Mouse (Mus musculus) embryonic stem cell, embryonic (primary cell): Measurements from ENCODE around the gene Irf2bpl.

ENCODE experiments used
- CTCF ChIA-PET, 4 experiments: fragments of 300-600 bp in 2 of 4; fragments of 350-600 bp in 2 of 4; sonication (Branson Sonifier 250); formaldehyde crosslinking; loops; one replicate each; lab custom pipeline; 2022; ENCODE audit warnings: inconsistent platforms in 2 of 4; lab: Charles Lee
- POLR2A ChIA-PET, 4 experiments: fragments of 300-600 bp in 2 of 4; fragments of 350-600 bp in 2 of 4; sonication (Branson Sonifier 250); formaldehyde crosslinking; loops; one replicate each; lab custom pipeline; 2022; ENCODE audit warnings: antibody characterized with exemption in 4 of 4, inconsistent platforms in 1 of 4; lab: Charles Lee

Gene Irf2bpl

DNA sequence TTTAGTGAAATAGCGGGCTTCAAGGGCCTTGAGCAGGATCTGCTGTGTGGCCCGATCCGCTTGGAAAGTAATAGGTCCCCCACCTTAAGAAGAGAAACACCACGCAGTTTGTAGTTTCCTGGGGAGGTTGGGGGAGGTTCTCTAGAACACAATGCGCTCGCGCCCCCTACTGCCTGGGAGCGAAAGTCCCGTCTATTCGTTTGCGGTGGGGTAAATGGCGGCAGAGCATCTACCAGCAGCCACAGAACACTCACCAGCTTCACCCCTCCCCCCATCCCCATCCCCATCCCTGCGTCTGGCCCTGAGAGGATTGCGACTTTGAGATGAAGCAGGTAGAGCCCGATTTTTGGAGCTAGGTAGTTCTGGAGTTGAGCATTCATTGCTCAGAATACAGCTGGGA is 21.8 kb upstream of the Irf2bpl start:
- ChIA-PET POLR2A (interaction anchor here (0.7 to 29.2 kb wide), 39 partner anchors 9 to 133 kb away, joined by 3 to 529 read pairs (median 7); partner anchors contain the start of genes Irf2bpl (in 2 of the 4) and Cipc (in 1 of the 4)), CTCF (interaction anchor here (0.6 to 4.3 kb wide), 38 partner anchors 10 to 138 kb away, joined by 3 to 31 read pairs (median 5); partner anchors contain the start of gene Irf2bpl (in 1 of the 4))

GRCm38 (mm10) chr12:86905876-86906275 is 21.3 kb upstream of the Irf2bpl start:
- POLR2A ChIA-PET = interaction anchor here (0.5 to 29.2 kb wide), 40 partner anchors 9 to 138 kb away, joined by 3 to 529 read pairs (median 6); partner anchors contain the start of genes Irf2bpl (in 2 of the 4) and Cipc (in 1 of the 4)
- CTCF ChIA-PET = interaction anchor here (0.6 to 4.3 kb wide), 44 partner anchors 8 to 138 kb away, joined by 3 to 31 read pairs (median 4); partner anchors contain the start of gene Irf2bpl (in 1 of the 4)

DNA sequence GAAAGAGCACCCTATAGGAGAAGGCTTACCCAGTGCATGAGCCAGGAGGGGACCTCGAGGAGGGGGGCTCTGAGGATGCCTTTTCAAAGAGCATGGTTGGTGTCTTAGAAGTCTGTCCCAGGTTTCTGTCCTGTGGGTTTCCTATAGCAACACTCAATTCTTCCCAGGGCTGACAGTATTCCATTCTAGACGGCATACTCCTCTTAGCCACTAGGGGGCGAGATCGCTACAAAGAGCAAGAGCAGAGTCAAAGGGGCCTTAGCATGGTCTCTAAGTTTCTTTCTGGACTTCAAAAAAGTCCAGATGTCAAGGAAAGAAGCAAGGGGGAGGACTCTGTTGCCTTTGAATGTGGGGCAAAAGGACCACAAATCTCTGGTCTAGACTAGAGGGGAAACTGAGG is 20.6 kb upstream of the Irf2bpl start:
- POLR2A ChIA-PET = interaction anchor here (0.6 to 29.2 kb wide), 36 partner anchors 8 to 137 kb away, joined by 3 to 529 read pairs (median 7); partner anchors contain the start of gene Irf2bpl (in 3 of the 4)
- CTCF ChIA-PET = interaction anchor here (0.6 to 4.3 kb wide), 40 partner anchors 8 to 186 kb away, joined by 3 to 31 read pairs (median 4); partner anchors contain the start of gene Irf2bpl (in 1 of the 4)

DNA sequence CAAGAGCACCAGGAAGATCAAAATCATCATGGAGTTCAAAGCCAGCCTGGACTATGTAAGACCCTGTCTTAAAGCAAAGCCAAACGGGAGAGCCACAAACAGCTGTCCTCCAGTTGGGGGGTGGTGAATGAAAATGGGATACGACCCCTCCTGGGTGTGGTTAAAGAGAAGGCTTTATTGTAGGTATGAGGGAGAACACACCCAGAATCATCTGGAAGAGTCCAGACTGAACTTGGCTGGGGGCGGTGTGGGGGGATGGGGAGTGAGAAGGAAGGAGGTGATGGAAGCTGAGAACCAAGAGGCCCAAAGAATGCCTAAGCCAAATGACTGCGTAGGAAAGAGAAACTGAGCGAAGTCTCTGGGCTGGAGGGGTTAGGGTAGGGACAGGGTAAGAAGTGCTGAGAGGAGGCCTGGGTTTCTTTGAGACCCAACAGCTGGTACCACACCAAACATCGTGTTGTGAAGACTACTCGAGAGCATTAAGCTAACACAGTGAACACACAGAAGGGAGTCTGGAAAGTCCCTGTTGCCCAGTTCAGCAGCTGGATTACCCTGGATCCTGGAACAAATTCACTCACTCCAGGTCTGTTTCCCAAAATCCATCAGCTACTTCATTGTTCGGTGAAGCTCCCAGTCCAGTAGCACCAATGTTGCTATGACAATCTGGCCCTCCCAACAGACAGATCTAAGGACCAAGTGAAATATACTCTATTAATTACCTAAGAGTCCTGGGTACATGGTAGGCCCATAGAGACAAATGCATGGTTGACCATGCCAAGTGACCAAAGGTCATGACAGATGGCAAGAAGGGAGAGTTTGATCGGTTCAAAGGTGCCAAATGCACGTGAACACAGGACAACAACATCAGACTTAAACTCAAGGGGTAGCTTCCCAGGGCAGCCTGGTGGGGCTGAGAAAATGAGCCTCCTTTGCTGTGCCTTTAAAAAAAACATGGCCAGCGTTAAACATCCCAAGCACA is 19.5 kb upstream of the Irf2bpl start:
- CTCF ChIA-PET = interaction anchor here (0.5 to 4.3 kb wide), 33 partner anchors 8 to 189 kb away, joined by 3 to 31 read pairs (median 4); no protein-coding TSS in a partner anchor
- POLR2A ChIA-PET = interaction anchor here (0.6 to 29.2 kb wide), 46 partner anchors 8 to 173 kb away, joined by 3 to 529 read pairs (median 5); partner anchors contain the start of genes Irf2bpl (in 3 of the 4) and Cipc (in 1 of the 4)

DNA sequence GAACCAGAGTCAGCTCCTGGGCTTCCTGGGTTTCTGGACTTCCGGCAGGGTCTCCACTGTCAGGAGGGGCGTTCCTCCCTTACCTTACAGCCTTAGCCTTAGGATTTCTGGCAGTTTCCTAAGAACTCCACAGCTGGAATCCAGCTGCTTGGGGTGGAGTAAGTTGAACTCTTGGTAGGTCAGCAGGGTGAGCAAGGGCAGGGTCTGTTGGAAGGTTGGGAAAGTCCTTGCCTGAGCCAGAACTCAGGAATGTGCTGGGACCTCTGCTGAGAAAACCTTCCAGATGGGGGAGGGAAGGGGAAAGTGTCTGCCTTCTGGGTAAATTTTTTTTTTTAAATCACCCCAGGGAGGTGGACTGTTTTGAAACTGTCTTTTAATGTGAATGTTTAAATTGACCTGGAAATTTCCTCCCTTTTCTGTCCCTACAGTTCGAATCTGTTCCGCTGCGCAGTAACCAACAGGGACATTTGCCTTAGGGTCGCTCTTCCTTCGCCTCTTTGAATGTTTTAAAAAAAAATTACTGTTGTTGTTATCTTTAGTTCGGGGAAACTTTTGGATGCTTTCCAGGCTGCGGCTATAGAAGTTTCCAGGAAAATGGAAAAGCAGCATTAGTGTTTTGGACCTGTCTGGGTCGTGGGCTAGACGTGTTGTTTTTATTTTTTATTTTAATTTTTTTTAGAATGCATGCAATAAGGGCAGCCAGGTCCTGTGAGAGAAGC is 15.0 kb upstream of the Irf2bpl start:
- ChIA-PET CTCF (interaction anchor here in 3 of 4 experiments (0.9 to 2.1 kb wide), 6 partner anchors 11 to 103 kb away, joined by 3 to 11 read pairs (median 4); no protein-coding TSS in a partner anchor), POLR2A (interaction anchor here (0.6 to 29.2 kb wide), 39 partner anchors 5 to 429 kb away, joined by 3 to 529 read pairs (median 4); partner anchors contain the start of genes Irf2bpl (in 3 of the 4) and Cipc (in 1 of the 4))

- POLR2A ChIA-PET = interaction anchor here in 3 of 4 experiments (0.5 to 29.2 kb wide), 37 partner anchors 6 to 427 kb away, joined by 3 to 529 read pairs (median 5); partner anchors contain the start of genes Irf2bpl (in 2 of the 3) and Cipc (in 1 of the 3)
- CTCF ChIA-PET = interaction anchor here in 3 of 4 experiments (0.5 to 1.4 kb wide), 9 partner anchors 10 to 109 kb away, joined by 3 to 7 read pairs (median 4); no protein-coding TSS in a partner anchor
These were observed 13.8 kb upstream of the Irf2bpl start for GRCm38 (mm10) chr12:86898448-86898847.

- ChIA-PET CTCF (interaction anchor here in 3 of 4 experiments (0.5 to 1.8 kb wide), 5 partner anchors 8 to 396 kb away, joined by 3 to 4 read pairs (median 3); no protein-coding TSS in a partner anchor), POLR2A (interaction anchor here (0.6 to 29.2 kb wide), 40 partner anchors 7 to 172 kb away, joined by 3 to 529 read pairs (median 5); partner anchors contain the start of gene Irf2bpl (in 2 of the 4))
These were observed 13.2 kb upstream of the Irf2bpl start for GRCm38 (mm10) chr12:86897769-86898273.

DNA sequence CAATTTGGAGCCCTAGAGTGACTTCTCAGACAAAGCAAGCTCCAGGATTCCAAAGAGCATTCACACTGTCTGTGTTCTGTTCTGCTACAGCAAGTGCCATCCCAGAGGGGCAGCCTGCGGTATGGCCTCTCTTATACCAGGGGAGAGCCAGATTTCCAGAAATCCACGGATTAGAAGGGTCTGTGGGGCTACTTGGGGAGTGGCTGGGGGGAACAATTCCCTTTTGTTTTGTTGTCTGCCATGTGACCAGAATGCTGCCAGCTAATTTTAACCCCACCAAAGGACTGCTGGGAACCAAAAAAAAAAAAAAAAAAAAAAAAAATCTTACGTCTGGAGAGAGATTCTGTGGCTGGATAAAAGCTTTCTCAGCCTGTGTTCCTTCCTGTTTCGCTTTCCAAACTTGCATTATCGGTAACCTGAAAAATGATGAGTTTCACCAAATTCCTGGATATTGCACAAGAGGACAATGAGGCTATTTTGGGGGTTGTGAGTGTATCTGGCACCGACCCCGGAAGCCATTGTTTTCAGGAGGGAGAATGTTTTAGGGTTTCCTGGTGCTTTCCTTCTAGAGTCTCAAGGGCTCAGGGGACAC is 12.4 kb upstream of the Irf2bpl start:
- ChIA-PET CTCF (interaction anchor here (0.6 to 1.8 kb wide), 12 partner anchors 9 to 449 kb away, joined by 3 to 7 read pairs (median 4); no protein-coding TSS in a partner anchor), POLR2A (interaction anchor here (0.6 to 29.2 kb wide), 47 partner anchors 7 to 250 kb away, joined by 3 to 529 read pairs (median 5); partner anchors contain the start of genes Irf2bpl (in 2 of the 4) and Gstz1 (in 1 of the 4))

- POLR2A ChIA-PET = interaction anchor here (0.6 to 29.2 kb wide), 40 partner anchors 8 to 251 kb away, joined by 3 to 529 read pairs (median 6); partner anchors contain the start of genes Irf2bpl (in 2 of the 4) and Gstz1 (in 1 of the 4)
- CTCF ChIA-PET = interaction anchor here (0.6 to 2.0 kb wide), 14 partner anchors 9 to 450 kb away, joined by 3 to 14 read pairs (median 4); no protein-coding TSS in a partner anchor
These were observed 11.9 kb upstream of the Irf2bpl start for GRCm38 (mm10) chr12:86896441-86896890.

DNA sequence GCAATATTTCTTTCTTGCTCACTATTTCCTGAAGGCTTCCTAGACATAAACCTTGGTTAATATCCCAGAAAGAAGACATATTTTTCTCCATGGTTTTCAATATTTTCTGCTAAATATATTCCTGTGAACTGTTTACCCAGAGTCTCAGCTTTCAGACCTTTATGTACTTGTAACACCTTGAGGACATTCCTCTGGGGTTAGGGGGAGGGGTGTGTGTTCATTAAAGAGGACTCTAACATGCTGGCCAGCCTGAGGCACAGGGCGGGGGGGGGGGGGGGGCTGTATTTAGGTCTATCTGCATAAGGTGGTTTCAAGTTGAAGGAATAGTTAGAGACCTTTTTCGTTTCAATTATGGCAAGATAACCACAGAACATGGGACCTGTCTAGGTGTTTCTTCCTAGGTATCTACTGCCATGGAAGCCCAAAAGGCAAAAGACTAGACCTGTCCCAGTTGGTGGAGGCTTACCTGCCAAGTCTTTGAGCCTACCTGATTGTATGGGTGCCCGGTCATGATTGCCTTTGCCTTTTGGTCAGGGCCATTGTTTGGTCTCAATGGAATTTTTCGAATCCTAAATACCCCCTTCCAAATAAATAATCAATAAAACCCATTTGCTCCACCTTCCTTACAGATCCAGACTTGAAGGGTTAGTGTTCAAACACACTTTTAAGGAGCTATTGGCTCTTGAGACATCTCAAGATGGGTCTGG is 11.3 kb upstream of the Irf2bpl start:
- ChIA-PET POLR2A (interaction anchor here (0.6 to 29.2 kb wide), 52 partner anchors 7 to 252 kb away, joined by 3 to 529 read pairs (median 7); partner anchors contain the start of genes Gstz1 (in 2 of the 4), Irf2bpl (in 2 of the 4) and Pomt2 (in 1 of the 4)), CTCF (interaction anchor here in 3 of 4 experiments (0.6 to 2.0 kb wide), 13 partner anchors 10 to 128 kb away, joined by 3 to 14 read pairs (median 3); no protein-coding TSS in a partner anchor)

GRCm38 (mm10) chr12:86894841-86895428 is 10.3 kb upstream of the Irf2bpl start:
- POLR2A ChIA-PET = interaction anchor here (0.6 to 29.2 kb wide), 58 partner anchors 8 to 253 kb away, joined by 3 to 529 read pairs (median 6); partner anchors contain the start of genes Irf2bpl (in 3 of the 4), Cipc (in 1 of the 4), Gstz1 (in 1 of the 4) and Pomt2 (in 1 of the 4)
- CTCF ChIA-PET = interaction anchor here (0.5 to 2.1 kb wide), 21 partner anchors 9 to 570 kb away, joined by 3 to 14 read pairs (median 3); partner anchors contain the start of genes Cipc (in 1 of the 4) and Irf2bpl (in 1 of the 4)

DNA sequence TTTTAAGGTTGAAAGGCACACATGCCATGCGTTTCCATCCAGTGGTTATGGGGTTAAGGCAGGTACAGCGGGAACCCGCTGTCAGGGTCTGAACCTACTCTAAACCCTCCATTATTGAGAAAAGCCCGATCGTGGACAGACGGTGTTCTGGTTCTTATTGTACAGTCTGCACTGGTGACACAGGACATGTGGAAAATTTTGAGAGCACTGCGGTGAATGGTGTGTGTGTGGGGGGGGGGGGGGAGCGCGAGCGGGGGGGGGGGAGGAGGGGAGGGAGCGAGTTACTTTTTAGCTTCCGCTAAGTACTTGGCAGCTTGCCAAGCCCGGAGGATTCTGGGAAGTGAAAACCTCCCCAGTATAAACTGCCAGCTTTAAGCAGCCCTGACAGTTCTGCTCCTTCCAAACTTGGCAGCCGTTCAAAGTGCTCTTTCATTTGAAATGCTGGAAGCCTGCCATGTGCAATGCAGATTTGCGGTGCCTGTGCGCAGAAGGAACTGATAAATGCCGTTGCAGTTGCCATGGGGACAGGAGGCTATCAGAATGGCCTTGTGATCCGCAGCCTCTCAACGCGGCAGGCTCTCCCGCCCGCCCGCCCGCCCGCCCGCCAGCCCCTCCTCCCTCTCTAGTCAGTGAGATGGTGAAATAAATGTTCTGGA is 9.7 kb upstream of the Irf2bpl start:
- ChIA-PET CTCF (interaction anchor here (0.5 to 2.1 kb wide), 21 partner anchors 10 to 612 kb away, joined by 3 to 14 read pairs (median 4); partner anchors contain the start of genes Cipc (in 1 of the 4) and Irf2bpl (in 1 of the 4)), POLR2A (interaction anchor here (0.6 to 29.2 kb wide), 61 partner anchors 7 to 423 kb away, joined by 3 to 529 read pairs (median 6); partner anchors contain the start of genes Irf2bpl (in 3 of the 4), Cipc (in 1 of the 4), Gstz1 (in 1 of the 4) and Pomt2 (in 1 of the 4))

GRCm38 (mm10) chr12:86893326-86894183 is 9.0 kb upstream of the Irf2bpl start:
- POLR2A ChIA-PET = interaction anchor here (0.6 to 29.2 kb wide), 52 partner anchors 6 to 422 kb away, joined by 3 to 529 read pairs (median 6); partner anchors contain the start of genes Irf2bpl (in 3 of the 4), Cipc (in 1 of the 4), Gstz1 (in 1 of the 4) and Pomt2 (in 1 of the 4)
- CTCF ChIA-PET = interaction anchor here in 3 of 4 experiments (0.6 to 2.1 kb wide), 12 partner anchors 11 to 611 kb away, joined by 3 to 10 read pairs (median 4); no protein-coding TSS in a partner anchor
